Mouse (Mus musculus): ENCODE data around the gene Ccdc149. TPM values are rescaled to one million over a fixed set of nuclear protein-coding genes. Genes with fewer than 3 reads are reported as not detected.
A peak's percentile ranks its signal among the peaks of the same experiment; 100 is the strongest.

Ccdc149 gene
- polyA plus RNA-seq (2015; fragmentation: Nextera tagmentation; extraction: Ambion mirVana), result 3.3 TPM in 2 replicates

- H3K4me1 ChIP-seq, result peaks cover 10% of the 10 kb centered on the region
- H3K4me2 ChIP-seq, result peak within 1 kb of the TSS; percentile 82
- no peaks in the 10 kb centered on the region for H3K36me3 ChIP-seq
- H3K9ac ChIP-seq, result peak within 1 kb of the TSS; percentile 52
- H3K4me3 ChIP-seq, result peak within 1 kb of the TSS; percentile 54
- 0 out of 2 replicates have a peak, but pooled peaks cover 2% of the 10 kb centered on the region for H3K27me3 ChIP-seq
- peak within 1 kb of the TSS; percentile 44 for H3K27ac ChIP-seq
- peak; percentile 88 for ATAC-seq (ENCODE audit: borderline replicate concordance, extremely low read depth, low FRiP score, low TSS enrichment)
- under 1% methylated on average over 57 of the region's 65 CpGs for WGBS
- H3K9me3 ChIP-seq, result no peaks in the 10 kb centered on the region
Measured at GRCm38 (mm10) chr5:52470991-52471801, at the start of gene Ccdc149. TSS of gene Ccdc149 (minus strand) at chr5:52471521.

- Histone ChIP-seq H3K9me3 (no peaks in the 10 kb centered on the region), H3K4me3 (no peak overlapping the region), H3K36me3 (no peaks in the 10 kb centered on the region), H3K27me3 (peaks cover 9% of the 10 kb centered on the region), H3K9ac (no peak overlapping the region), H3K4me2 (no peak overlapping the region), H3K27ac (no peak overlapping the region), H3K4me1 (0 out of 2 replicates have a peak, but pooled peaks cover 4% of the 10 kb centered on the region)
- no peak for ATAC-seq (ENCODE audit: borderline replicate concordance, extremely low read depth, low FRiP score, low TSS enrichment)
- WGBS, result 77% methylated on average over 2 of the region's 2 CpGs
Measured at GRCm38 (mm10) chr5:52519921-52520320, 48.6 kb upstream of the Ccdc149 start.

GRCm38 (mm10) chr5:52516072-52516476 is 44.8 kb upstream of the Ccdc149 start:
- Histone ChIP-seq H3K36me3 (no peaks in the 10 kb centered on the region), H3K27me3 (peaks cover 9% of the 10 kb centered on the region), H3K4me3 (peak overlapping the region; percentile 15), H3K27ac (no peak overlapping the region), H3K4me2 (peak overlapping the region; percentile 48), H3K9me3 (no peaks in the 10 kb centered on the region), H3K4me1 (0 out of 2 replicates have a peak, but pooled peaks cover 4% of the 10 kb centered on the region), H3K9ac (no peak overlapping the region)
- 24% methylated on average over 21 of the region's 21 CpGs for WGBS
- ATAC-seq (ENCODE audit: borderline replicate concordance, extremely low read depth, low FRiP score, low TSS enrichment), result no peak

- no peaks in the 10 kb centered on the region for H3K36me3 ChIP-seq
- no peaks in the 10 kb centered on the region for H3K9me3 ChIP-seq
- H3K4me1 ChIP-seq, result 0 out of 2 replicates have a peak, but pooled peaks cover 4% of the 10 kb centered on the region
- H3K9ac ChIP-seq, result no peak overlapping the region
- no peak for ATAC-seq (ENCODE audit: borderline replicate concordance, extremely low read depth, low FRiP score, low TSS enrichment)
- peak overlapping the region; percentile 15 for H3K4me3 ChIP-seq
- no peak overlapping the region for H3K27ac ChIP-seq
- 30% methylated on average over 22 of the region's 22 CpGs for WGBS
- peak overlapping the region; percentile 48 for H3K4me2 ChIP-seq
- H3K27me3 ChIP-seq, result peaks cover 9% of the 10 kb centered on the region
Measured at GRCm38 (mm10) chr5:52515246-52516021, 44.1 kb upstream of the Ccdc149 start.

- H3K27me3 ChIP-seq, result peaks cover under 1% of the 10 kb centered on the region; the same call in 1 of the 2 replicates
- H3K4me2 ChIP-seq, result no peak overlapping the region
- no peak overlapping the region for H3K27ac ChIP-seq
- ATAC-seq (ENCODE audit: borderline replicate concordance, extremely low read depth, low FRiP score, low TSS enrichment), result no peak
- 0 out of 2 replicates have a peak, but pooled peaks cover 4% of the 10 kb centered on the region for H3K4me1 ChIP-seq
- H3K9me3 ChIP-seq, result no peaks in the 10 kb centered on the region
- no peaks in the 10 kb centered on the region for H3K36me3 ChIP-seq
- H3K4me3 ChIP-seq, result no peak overlapping the region
- WGBS, result 44% methylated on average over 3 of the region's 3 CpGs
- no peak overlapping the region for H3K9ac ChIP-seq
Measured at GRCm38 (mm10) chr5:52511089-52511488, 39.8 kb upstream of the Ccdc149 start.

GRCm38 (mm10) chr5:52509416-52509815 is 38.1 kb upstream of the Ccdc149 start:
- Histone ChIP-seq H3K27me3 (no peaks in the 10 kb centered on the region; the same call in 1 of the 2 replicates), H3K4me1 (no peaks in the 10 kb centered on the region), H3K9ac (no peak overlapping the region), H3K4me3 (no peak overlapping the region), H3K36me3 (no peaks in the 10 kb centered on the region), H3K27ac (no peak overlapping the region), H3K4me2 (no peak overlapping the region), H3K9me3 (no peaks in the 10 kb centered on the region)
- 72% methylated on average over 6 of the region's 6 CpGs for WGBS
- ATAC-seq (ENCODE audit: borderline replicate concordance, extremely low read depth, low FRiP score, low TSS enrichment), result no peak

- no peaks in the 10 kb centered on the region for H3K36me3 ChIP-seq
- no peaks in the 10 kb centered on the region for H3K27me3 ChIP-seq
- 73% methylated on average over 13 of the region's 13 CpGs for WGBS
- no peaks in the 10 kb centered on the region for H3K9me3 ChIP-seq
- H3K4me2 ChIP-seq, result no peak overlapping the region
- H3K27ac ChIP-seq, result no peak overlapping the region
- H3K9ac ChIP-seq, result no peak overlapping the region
- no peaks in the 10 kb centered on the region for H3K4me1 ChIP-seq
- no peak overlapping the region for H3K4me3 ChIP-seq
- ATAC-seq (ENCODE audit: borderline replicate concordance, extremely low read depth, low FRiP score, low TSS enrichment), result no peak
Measured at GRCm38 (mm10) chr5:52504666-52505065, 33.3 kb upstream of the Ccdc149 start.

GRCm38 (mm10) chr5:52504148-52504547 is 32.8 kb upstream of the Ccdc149 start:
- Histone ChIP-seq H3K9ac (no peak overlapping the region), H3K4me1 (no peaks in the 10 kb centered on the region), H3K27me3 (no peaks in the 10 kb centered on the region), H3K4me3 (no peak overlapping the region), H3K9me3 (no peaks in the 10 kb centered on the region), H3K36me3 (no peaks in the 10 kb centered on the region), H3K27ac (no peak overlapping the region), H3K4me2 (no peak overlapping the region)
- WGBS, result 82% methylated on average over 11 of the region's 11 CpGs
- ATAC-seq (ENCODE audit: borderline replicate concordance, extremely low read depth, low FRiP score, low TSS enrichment), result no peak

GRCm38 (mm10) chr5:52495671-52496070 is 24.4 kb upstream of the Ccdc149 start:
- 36% methylated on average over 11 of the region's 14 CpGs for WGBS
- H3K27ac ChIP-seq, result no peak overlapping the region
- H3K9me3 ChIP-seq, result no peaks in the 10 kb centered on the region
- peak overlapping the region; percentile 4; the same call in 1 of the 2 replicates for H3K4me2 ChIP-seq
- H3K27me3 ChIP-seq, result no peaks in the 10 kb centered on the region
- H3K36me3 ChIP-seq, result no peaks in the 10 kb centered on the region
- no peaks in the 10 kb centered on the region for H3K4me1 ChIP-seq
- no peak for ATAC-seq (ENCODE audit: borderline replicate concordance, extremely low read depth, low FRiP score, low TSS enrichment)
- no peak overlapping the region for H3K9ac ChIP-seq
- H3K4me3 ChIP-seq, result no peak overlapping the region

GRCm38 (mm10) chr5:52491496-52491895 is 20.2 kb upstream of the Ccdc149 start:
- H3K9me3 ChIP-seq, result no peaks in the 10 kb centered on the region
- 78% methylated on average over 6 of the region's 6 CpGs for WGBS
- H3K4me2 ChIP-seq, result no peak overlapping the region
- no peak overlapping the region for H3K4me3 ChIP-seq
- no peak overlapping the region for H3K27ac ChIP-seq
- H3K27me3 ChIP-seq, result no peaks in the 10 kb centered on the region
- no peak overlapping the region for H3K9ac ChIP-seq
- no peaks in the 10 kb centered on the region for H3K4me1 ChIP-seq
- H3K36me3 ChIP-seq, result no peaks in the 10 kb centered on the region
- no peak for ATAC-seq (ENCODE audit: borderline replicate concordance, extremely low read depth, low FRiP score, low TSS enrichment)

- H3K4me2 ChIP-seq, result no peak overlapping the region
- no peaks in the 10 kb centered on the region for H3K4me1 ChIP-seq
- H3K9me3 ChIP-seq, result no peaks in the 10 kb centered on the region
- WGBS, result 52% methylated on average over 13 of the region's 13 CpGs
- H3K36me3 ChIP-seq, result no peaks in the 10 kb centered on the region
- no peaks in the 10 kb centered on the region for H3K27me3 ChIP-seq
- H3K9ac ChIP-seq, result no peak overlapping the region
- H3K27ac ChIP-seq, result no peak overlapping the region
- no peak overlapping the region for H3K4me3 ChIP-seq
- no peak for ATAC-seq (ENCODE audit: borderline replicate concordance, extremely low read depth, low FRiP score, low TSS enrichment)
Measured at GRCm38 (mm10) chr5:52487559-52488430, 16.5 kb upstream of the Ccdc149 start.
